Mouse (Mus musculus) lung, postnatal 0 days (tissue): Measurements from ENCODE around the gene Ace2.

ENCODE experiments used
- CTCF ChIP-seq: IDR thresholded peaks from 2 replicates; pipeline ENCODE4 v1.5.1; 2016; ENCODE audit warnings: antibody characterized with exemption, mild to moderate bottlenecking
- EP300 ChIP-seq: IDR thresholded peaks from 2 replicates; pipeline ENCODE4 v1.6.1; 2016; ENCODE audit warnings: antibody characterized with exemption, mild to moderate bottlenecking, control low read depth

- TF ChIP-seq EP300 (no peak), CTCF (no peak)
Observed at GRCm38 (mm10) chrX:164135304-164135818, 3.8 kb upstream of the Ace2 start.
